Mouse (Mus musculus) midbrain, embryonic 14.5 days (tissue): ENCODE measurements around the gene Fsd1. TPM values are rescaled to one million over a fixed set of nuclear protein-coding genes. Genes with fewer than 3 reads are reported as not detected.

Experiments
- ATAC-seq: fragments of 200-750 bp; cut with Nextera tagmentation; 2 replicates; pipeline ENCODE4 v1.8.0; 2017; ENCODE audit warnings: moderate number of reproducible peaks, moderate library complexity; ENCODE audit not compliant: low FRiP score, low TSS enrichment
- DNase-seq: peaks from one replicate; pipeline ENCODE4 v3.0.0-alpha.2; 2015
- H3K27ac ChIP-seq: fragments of 300-500 bp; sonication (generic); replicated peaks from 2 replicates; pipeline ENCODE4 v1.5.1; 2014; ENCODE audit warnings: mild to moderate bottlenecking, low read depth, low read length, moderate library complexity
- H3K27me3 ChIP-seq: fragments of 300-500 bp; sonication (generic); 2 replicates; pipeline ENCODE4 v1.6.1; 2014; ENCODE audit warnings: low read length, control low read depth, mixed read lengths; ENCODE audit not compliant: control insufficient read depth, insufficient read depth
- H3K36me3 ChIP-seq: fragments of 300-500 bp; sonication (generic); 2 replicates; pipeline ENCODE4 v1.6.1; 2014; ENCODE audit warnings: low read length, control low read depth; ENCODE audit not compliant: control insufficient read depth, insufficient read depth
- H3K4me1 ChIP-seq: fragments of 300-500 bp; sonication (generic); 2 replicates; pipeline ENCODE4 v1.6.1; 2014; ENCODE audit warnings: mild to moderate bottlenecking, antibody characterized with exemption, low read length, control low read depth; ENCODE audit not compliant: control insufficient read depth, insufficient read depth
- H3K4me2 ChIP-seq: fragments of 300-500 bp; sonication (generic); 2 replicates; pipeline ENCODE4 v1.6.1; 2014; ENCODE audit warnings: mild to moderate bottlenecking, low read length, moderate library complexity
- H3K4me3 ChIP-seq: fragments of 300-500 bp; sonication (generic); replicated peaks from 2 replicates; pipeline ENCODE4 v1.5.1; 2014; ENCODE audit warnings: low read depth, low read length
- H3K9ac ChIP-seq: fragments of 300-500 bp; sonication (generic); replicated peaks from 2 replicates; pipeline ENCODE4 v1.6.1; 2014; ENCODE audit warnings: mild to moderate bottlenecking, low read length, moderate library complexity
- H3K9me3 ChIP-seq: fragments of 300-500 bp; sonication (generic); 2 replicates; pipeline ENCODE4 v1.6.1; 2016; ENCODE audit warnings: low read length, control low read depth, mixed read lengths; ENCODE audit not compliant: control insufficient read depth
- WGBS: fragments of 180-500 bp; shearing (Covaris S2); extraction: QIAGEN DNeasy Blood & Tissue Kit; methylation state at CpG from one replicate; pipeline ENCODE4 v1.1.7; 2014; 5-methylcytosine and 5-hydroxymethylcytosine counted together
- polyA plus RNA-seq: library from polyadenylated mRNA; unstranded; fragments of >200 nt; fragmentation: Nextera tagmentation; extraction: Ambion mirVana; gene quantifications from 2 replicates; pipeline ENCODE4 v1.2.1, GENCODE M21; 2014

Fsd1 gene
- polyA plus RNA-seq, 1 experiment from 2014 or later = 141 TPM

GRCm38 (mm10) chr17:56018347-56019131 lies 32.2 kb downstream of the Fsd1 start:
- Histone ChIP-seq H3K27ac (peak overlapping the region; percentile 32; the same call in 1 of the 2 replicates), H3K4me1 (peaks cover 6% of the 10 kb centered on the region; the same call in 1 of the 2 replicates), H3K27me3 (no peaks in the 10 kb centered on the region), H3K36me3 (peaks cover 60% of the 10 kb centered on the region), H3K4me3 (no peak overlapping the region), H3K9me3 (no peaks in the 10 kb centered on the region), H3K9ac (no peak overlapping the region), H3K4me2 (no peak overlapping the region)
- 77% methylated on average over 20 of the region's 20 CpGs for WGBS
- ATAC-seq = 0 out of 2 replicates have a peak, but pooled peaks have one; percentile 7
- peak; percentile 48 for DNase-seq

GRCm38 (mm10) chr17:56020400-56021084 lies 34.2 kb downstream of the Fsd1 start:
- H3K27me3 ChIP-seq = no peaks in the 10 kb centered on the region
- WGBS = 88% methylated on average over 6 of the region's 6 CpGs
- H3K9me3 ChIP-seq = no peaks in the 10 kb centered on the region
- no peak overlapping the region for H3K9ac ChIP-seq
- H3K36me3 ChIP-seq = peaks cover 49% of the 10 kb centered on the region
- DNase-seq (no peak), ATAC-seq (no peak)
- H3K4me1 ChIP-seq = peaks cover 6% of the 10 kb centered on the region; the same call in 1 of the 2 replicates
- H3K27ac ChIP-seq = peak overlapping the region; percentile 55
- H3K4me3 ChIP-seq = no peak overlapping the region
- no peak overlapping the region for H3K4me2 ChIP-seq

GRCm38 (mm10) chr17:56021161-56021910 lies 35.0 kb downstream of the Fsd1 start:
- Histone ChIP-seq H3K4me2 (no peak overlapping the region), H3K27me3 (no peaks in the 10 kb centered on the region), H3K9ac (no peak overlapping the region), H3K9me3 (no peaks in the 10 kb centered on the region), H3K36me3 (peaks cover 41% of the 10 kb centered on the region), H3K27ac (peak overlapping the region; percentile 55), H3K4me1 (peaks cover 6% of the 10 kb centered on the region; the same call in 1 of the 2 replicates), H3K4me3 (no peak overlapping the region)
- DNase-seq = no peak
- 86% methylated on average over 4 of the region's 4 CpGs for whole genome bisulfite sequencing
- no peak for ATAC-seq

- H3K27ac ChIP-seq = peak overlapping the region; percentile 45
- H3K9ac ChIP-seq = no peak overlapping the region
- WGBS = 40% methylated on average over 2 of the region's 2 CpGs
- H3K36me3 ChIP-seq = peaks cover 31% of the 10 kb centered on the region
- no peak overlapping the region for H3K4me3 ChIP-seq
- DNase-seq (no peak), ATAC-seq (no peak)
- H3K9me3 ChIP-seq = no peaks in the 10 kb centered on the region
- H3K27me3 ChIP-seq = no peaks in the 10 kb centered on the region
- H3K4me2 ChIP-seq = no peak overlapping the region
- peaks cover 6% of the 10 kb centered on the region; the same call in 1 of the 2 replicates for H3K4me1 ChIP-seq
Measured at GRCm38 (mm10) chr17:56022131-56022988, 36.1 kb downstream of the Fsd1 start.

GRCm38 (mm10) chr17:56022989-56023290 lies 36.6 kb downstream of the Fsd1 start:
- H3K36me3 ChIP-seq = peaks cover 28% of the 10 kb centered on the region
- no peaks in the 10 kb centered on the region for H3K9me3 ChIP-seq
- no peak for DNase-seq
- H3K4me3 ChIP-seq = no peak overlapping the region
- H3K27me3 ChIP-seq = no peaks in the 10 kb centered on the region
- H3K4me2 ChIP-seq = no peak overlapping the region
- WGBS = 80% methylated on average over 4 of the region's 4 CpGs
- H3K9ac ChIP-seq = no peak overlapping the region
- no peak for ATAC-seq
- H3K27ac ChIP-seq = peak overlapping the region; percentile 45
- peaks cover 6% of the 10 kb centered on the region; the same call in 1 of the 2 replicates for H3K4me1 ChIP-seq

GRCm38 (mm10) chr17:56023386-56023785 lies 37.1 kb downstream of the Fsd1 start:
- 89% methylated on average over 5 of the region's 5 CpGs for WGBS

DNA sequence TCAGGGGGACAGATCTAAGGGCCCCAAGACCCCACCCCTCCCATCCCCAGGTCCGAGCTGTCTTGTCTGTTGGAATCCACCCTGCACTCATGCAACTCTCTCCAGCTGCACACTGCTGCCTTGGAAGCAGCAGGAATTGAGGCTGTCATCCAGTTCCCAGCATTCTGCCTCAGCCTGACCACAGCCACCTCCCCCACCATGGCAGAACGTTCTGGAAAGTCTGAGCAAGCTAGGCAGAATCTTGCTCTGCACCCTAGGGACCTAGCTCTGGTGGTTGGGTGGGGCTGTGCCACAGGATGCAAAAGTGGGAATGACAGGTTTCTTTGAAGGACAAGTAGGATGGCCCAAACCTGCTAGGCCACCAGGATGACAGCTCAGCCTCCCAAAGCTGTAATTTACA lies 38.2 kb downstream of the Fsd1 start:
- no peaks in the 10 kb centered on the region for H3K9me3 ChIP-seq
- H3K9ac ChIP-seq = no peak overlapping the region
- H3K27ac ChIP-seq = no peak overlapping the region
- H3K36me3 ChIP-seq = peaks cover 16% of the 10 kb centered on the region
- no peaks in the 10 kb centered on the region for H3K27me3 ChIP-seq
- no peak for ATAC-seq
- H3K4me2 ChIP-seq = no peak overlapping the region
- no peak for DNase-seq
- H3K4me3 ChIP-seq = no peak overlapping the region
- WGBS = 76% methylated on average over 2 of the region's 2 CpGs
- peaks cover 6% of the 10 kb centered on the region; the same call in 1 of the 2 replicates for H3K4me1 ChIP-seq

More at GRCm38 (mm10) chr17:56023386-56023785, 37.1 kb downstream of the Fsd1 start:
- peaks cover 25% of the 10 kb centered on the region for H3K36me3 ChIP-seq
- H3K9ac ChIP-seq = no peak overlapping the region
- no peaks in the 10 kb centered on the region for H3K27me3 ChIP-seq
- peaks cover 6% of the 10 kb centered on the region; the same call in 1 of the 2 replicates for H3K4me1 ChIP-seq
- no peak overlapping the region for H3K27ac ChIP-seq
- H3K9me3 ChIP-seq = no peaks in the 10 kb centered on the region
- no peak overlapping the region for H3K4me3 ChIP-seq
- no peak for DNase-seq
- no peak for ATAC-seq
- H3K4me2 ChIP-seq = no peak overlapping the region

DNA sequence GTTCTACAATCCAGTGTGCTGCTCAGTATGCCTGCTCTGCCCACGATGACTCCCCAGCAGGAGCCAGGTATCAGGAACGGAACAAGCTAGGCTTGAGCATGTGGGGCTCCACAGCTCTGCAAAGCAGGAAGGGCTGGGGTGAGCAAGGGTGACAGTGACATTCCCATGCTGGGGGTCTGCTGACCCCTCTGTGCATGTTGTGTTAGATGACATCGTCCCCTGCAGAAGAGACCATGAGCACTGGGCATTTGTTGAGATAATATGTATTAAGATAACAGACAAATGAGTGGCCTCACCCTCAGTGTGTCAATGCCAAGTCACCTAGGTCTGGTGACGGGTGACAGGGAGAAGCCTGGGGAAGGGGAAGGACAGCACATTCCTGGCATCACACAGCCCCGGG lies 38.6 kb downstream of the Fsd1 start:
- no peak for ATAC-seq

More for the DNA sequence above, 38.6 kb downstream of the Fsd1 start:
- peaks cover 6% of the 10 kb centered on the region; the same call in 1 of the 2 replicates for H3K4me1 ChIP-seq
- whole genome bisulfite sequencing = 78% methylated on average over 5 of the region's 5 CpGs
- no peak for DNase-seq
- H3K27ac ChIP-seq = no peak overlapping the region
- H3K9ac ChIP-seq = no peak overlapping the region
- H3K4me2 ChIP-seq = no peak overlapping the region
- peaks cover 14% of the 10 kb centered on the region for H3K36me3 ChIP-seq
- no peaks in the 10 kb centered on the region for H3K27me3 ChIP-seq
- H3K9me3 ChIP-seq = no peaks in the 10 kb centered on the region
- no peak overlapping the region for H3K4me3 ChIP-seq
